ENCODE assay signal across 7 mouse cellular contexts in the genomic region with DNA sequence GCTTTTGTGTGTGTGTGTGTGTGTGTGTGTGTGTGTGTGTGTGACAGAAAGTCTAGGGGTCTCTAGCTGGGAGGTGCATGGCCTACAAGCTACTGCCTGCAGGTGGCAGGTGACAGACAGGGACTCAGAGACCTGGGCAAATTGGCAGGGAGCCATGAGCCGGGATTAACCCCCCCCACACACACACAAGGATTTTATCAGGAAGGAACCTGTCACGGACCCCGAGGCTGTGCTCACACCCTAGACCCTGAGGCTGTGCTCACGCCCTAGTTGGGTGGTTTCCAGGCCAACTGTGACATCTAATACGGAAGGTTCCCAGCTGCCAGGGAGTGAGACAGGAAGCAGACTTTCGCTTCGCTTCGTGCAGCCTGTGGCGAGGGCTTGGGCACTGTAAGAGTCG. TPM values are rescaled to one million over a fixed set of nuclear protein-coding genes. Genes with fewer than 3 reads are reported as not detected.
DNase-seq lines count a peak whose midpoint lies in the region; ATAC-seq lines count a peak whose summit lies in the region.

No protein-coding gene starts in this region.

- H3K36me3 ChIP-seq in forebrain, embryonic 15.5 days, result no peaks in the 10 kb centered on the region
- no peaks in the 10 kb centered on the region for H3K36me3 ChIP-seq in kidney, embryonic 14.5 days (ENCODE audit: control insufficient read depth, insufficient read depth, low read length)
- no peaks in the 10 kb centered on the region for H3K36me3 ChIP-seq in midbrain, embryonic 16.5 days (ENCODE audit: control insufficient read depth, insufficient read depth, low read length)

- intact Hi-C loops in left cerebral cortex, postnatal 36 days (cut with DNase I), result no loop called here

- H3K27me3 ChIP-seq in forebrain, embryonic 15.5 days, result no peaks in the 10 kb centered on the region
- no peaks in the 10 kb centered on the region for H3K27me3 ChIP-seq in kidney, embryonic 14.5 days (ENCODE audit: control insufficient read depth, insufficient read depth, low read length)
- H3K27me3 ChIP-seq in midbrain, embryonic 16.5 days (ENCODE audit: control insufficient read depth, insufficient read depth, low read depth, low read length), result no peaks in the 10 kb centered on the region

- no peaks in the 10 kb centered on the region for H3K9me3 ChIP-seq in forebrain, embryonic 15.5 days
- no peaks in the 10 kb centered on the region for H3K9me3 ChIP-seq in kidney, embryonic 14.5 days (ENCODE audit: control insufficient read depth, low read length)
- no peaks in the 10 kb centered on the region for H3K9me3 ChIP-seq in midbrain, embryonic 16.5 days (replicated peaks; ENCODE audit: control insufficient read depth, low read length, poor library complexity, severe bottlenecking)

- ATAC-seq in forebrain, embryonic 15.5 days (replicated peaks), result peak; percentile 58
- peak; percentile 94 for ATAC-seq in kidney, embryonic 14.5 days (ENCODE audit: low FRiP score, low TSS enrichment)
- 0 out of 2 replicates have a peak, but pooled peaks have one; percentile 45 for ATAC-seq in midbrain, embryonic 16.5 days

- 33% methylated on average over 10 of the region's 10 CpGs for WGBS in forebrain, embryonic 15.5 days
- WGBS in kidney, embryonic 14.5 days, result 4% methylated on average over 10 of the region's 10 CpGs
- WGBS in midbrain, embryonic 16.5 days, result 44% methylated on average over 10 of the region's 10 CpGs

- no peak overlapping the region for H3K27ac ChIP-seq in forebrain, embryonic 15.5 days (replicated peaks)
- H3K27ac ChIP-seq in kidney, embryonic 14.5 days (ENCODE audit: low read depth, low read length), result peak overlapping the region; percentile 43; the same call in 1 of the 2 replicates
- H3K27ac ChIP-seq in midbrain, embryonic 16.5 days (ENCODE audit: low read length), result 0 out of 2 replicates have a peak overlapping the region, but pooled peaks have one; percentile 15

- H3K9ac ChIP-seq in forebrain, embryonic 15.5 days (replicated peaks), result no peak overlapping the region
- H3K9ac ChIP-seq in kidney, embryonic 14.5 days (ENCODE audit: low read depth, low read length), result no peak overlapping the region
- no peak overlapping the region for H3K9ac ChIP-seq in midbrain, embryonic 16.5 days (ENCODE audit: low read depth, low read length)

- H3K4me3 ChIP-seq in forebrain, embryonic 15.5 days, result no peak overlapping the region
- H3K4me3 ChIP-seq in kidney, embryonic 14.5 days (ENCODE audit: low read length), result no peak overlapping the region
- H3K4me3 ChIP-seq in midbrain, embryonic 16.5 days (ENCODE audit: low read depth, low read length), result no peak overlapping the region

- DNase-seq in testis, postnatal 10 days (ENCODE audit: low spot score), result peak; percentile 63
- DNase-seq in testis, postnatal 14 days (ENCODE audit: low spot score), result no peak
- no peak for DNase-seq in left cerebral cortex, postnatal 36 days (ENCODE audit: low spot score in 2 of 2)
- no peak for DNase-seq in liver

- peaks cover 12% of the 10 kb centered on the region for H3K4me1 ChIP-seq in forebrain, embryonic 15.5 days
- H3K4me1 ChIP-seq in kidney, embryonic 14.5 days (ENCODE audit: control insufficient read depth, insufficient read depth, low read length), result peaks cover 10% of the 10 kb centered on the region; the same call in 1 of the 2 replicates
- peaks cover 2% of the 10 kb centered on the region; the same call in 1 of the 2 replicates for H3K4me1 ChIP-seq in midbrain, embryonic 16.5 days (ENCODE audit: control insufficient read depth, insufficient read depth, low read length)

- no peak overlapping the region for H3K4me2 ChIP-seq in forebrain, embryonic 15.5 days (replicated peaks)
- no peak overlapping the region for H3K4me2 ChIP-seq in kidney, embryonic 14.5 days (replicated peaks; ENCODE audit: low read depth, low read length)
- no peak overlapping the region for H3K4me2 ChIP-seq in midbrain, embryonic 16.5 days (ENCODE audit: low read length)

RNA-seq across cellular contexts. Expression of a gene that starts 49.1 kb away (rescaled TPM):
- polyA plus RNA-seq in forebrain, embryonic 15.5 days (2015; fragmentation: Nextera tagmentation; extraction: Ambion mirVana), result 2.4 and 2.6 TPM in 2 replicates
- polyA plus RNA-seq in kidney, embryonic 14.5 days (2014; fragmentation: Nextera tagmentation; extraction: Ambion mirVana), result 0.14 and 0.50 TPM in 2 replicates
- 2.5 TPM in 2 replicates for polyA plus RNA-seq in midbrain, embryonic 16.5 days (2015; fragmentation: Nextera tagmentation; extraction: Ambion mirVana)
- total RNA-seq in left cerebral cortex, postnatal 36 days (2021), result 10 to 100 TPM; 32.8 to 34.6 TPM
